Mouse (Mus musculus): ENCODE data around the gene Tenm3. TPM values are rescaled to one million over a fixed set of nuclear protein-coding genes. Genes with fewer than 3 reads are reported as not detected.

Gene Tenm3
- polyA plus RNA-seq, 1 experiment = 106 TPM

DNA sequence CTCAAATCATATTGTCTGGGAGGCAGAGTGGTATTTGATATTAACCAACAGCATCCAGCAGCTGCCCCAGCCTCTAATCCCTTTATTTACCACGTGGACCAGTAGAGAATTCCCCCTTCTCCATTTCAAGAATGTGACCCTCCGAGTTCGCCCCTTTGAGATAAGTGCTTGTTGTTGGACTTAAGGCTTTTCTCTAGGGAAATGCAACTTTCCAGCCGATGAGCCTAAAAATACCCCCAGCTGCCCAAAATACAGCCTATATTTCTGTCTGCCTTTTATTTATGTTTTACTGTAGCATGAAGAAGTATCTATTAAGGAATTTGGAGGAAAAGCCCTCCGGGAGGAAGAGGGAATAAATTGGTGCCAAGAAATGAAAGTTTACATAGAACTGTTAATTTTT, 251.9 kb downstream of the Tenm3 start:
- Histone ChIP-seq H3K4me3 (ENCODE audit: insufficient read depth, low read length) (no peak overlapping the region), H3K27ac (ENCODE audit: insufficient read depth, low read length) (0 out of 2 replicates have a peak overlapping the region, but pooled peaks have one; percentile 24), H3K4me1 (ENCODE audit: control insufficient read depth, insufficient read depth, low read length) (peaks cover 6% of the 10 kb centered on the region)
- no peak for TF ChIP-seq POLR2A (IDR thresholded peaks at IDR 0.05; ENCODE audit: low read depth, low read length)
- no peak for TF ChIP-seq CTCF (IDR thresholded peaks at IDR 0.05; ENCODE audit: borderline replicate concordance, insufficient read depth, low read length)

DNA sequence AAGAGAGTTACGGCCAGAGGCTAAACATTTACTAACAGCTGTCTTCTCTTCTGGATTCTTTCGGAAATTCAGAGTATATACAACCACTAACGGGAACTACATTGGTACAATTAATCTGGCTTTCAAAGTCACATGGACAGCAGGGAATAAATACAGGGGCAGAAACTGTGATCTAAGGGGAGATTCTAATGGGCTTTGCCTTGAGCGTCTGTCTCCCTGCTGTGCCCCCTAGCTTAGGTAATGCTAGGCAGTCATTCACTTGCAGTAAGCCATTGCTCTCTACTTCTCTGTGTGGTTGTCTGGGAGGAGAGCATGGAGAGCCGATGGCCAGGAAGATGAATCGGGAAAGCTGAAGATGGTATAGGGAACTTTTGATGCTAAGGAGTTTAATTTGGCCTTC, 264.0 kb downstream of the Tenm3 start:
- Histone ChIP-seq H3K27ac (ENCODE audit: insufficient read depth, low read length) (no peak overlapping the region), H3K4me3 (ENCODE audit: insufficient read depth, low read length) (no peak overlapping the region), H3K4me1 (ENCODE audit: control insufficient read depth, insufficient read depth, low read length) (no peaks in the 10 kb centered on the region)
- TF ChIP-seq POLR2A (IDR thresholded peaks at IDR 0.05; ENCODE audit: low read depth, low read length) (no peak), CTCF (IDR thresholded peaks at IDR 0.05; ENCODE audit: borderline replicate concordance, insufficient read depth, low read length) (no peak)

DNA sequence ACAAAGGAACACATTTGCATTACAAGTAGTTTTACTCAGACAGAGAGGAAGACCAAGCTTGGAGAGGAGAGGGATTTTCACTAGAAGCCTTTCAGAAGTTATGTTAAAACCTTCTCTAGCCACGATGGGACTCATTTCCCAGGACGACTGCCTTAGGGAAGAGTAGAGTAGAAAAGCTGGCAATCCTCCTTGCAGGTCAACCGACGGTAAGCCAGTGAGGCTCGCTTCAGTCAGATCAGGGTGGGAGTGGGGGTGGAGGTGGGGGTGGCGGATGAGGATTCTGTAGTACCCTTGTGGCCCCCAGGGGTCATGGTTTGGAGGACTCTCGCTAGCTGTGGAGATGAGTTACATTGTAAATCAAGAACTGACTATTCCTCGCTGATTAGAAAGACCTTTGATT, 264.6 kb downstream of the Tenm3 start:
- no peak for TF ChIP-seq POLR2A (IDR thresholded peaks at IDR 0.05; ENCODE audit: low read depth, low read length)
- no peak for TF ChIP-seq CTCF (IDR thresholded peaks at IDR 0.05; ENCODE audit: borderline replicate concordance, insufficient read depth, low read length)
- Histone ChIP-seq H3K4me3 (ENCODE audit: insufficient read depth, low read length) (no peak overlapping the region), H3K4me1 (ENCODE audit: control insufficient read depth, insufficient read depth, low read length) (no peaks in the 10 kb centered on the region), H3K27ac (ENCODE audit: insufficient read depth, low read length) (no peak overlapping the region)

DNA sequence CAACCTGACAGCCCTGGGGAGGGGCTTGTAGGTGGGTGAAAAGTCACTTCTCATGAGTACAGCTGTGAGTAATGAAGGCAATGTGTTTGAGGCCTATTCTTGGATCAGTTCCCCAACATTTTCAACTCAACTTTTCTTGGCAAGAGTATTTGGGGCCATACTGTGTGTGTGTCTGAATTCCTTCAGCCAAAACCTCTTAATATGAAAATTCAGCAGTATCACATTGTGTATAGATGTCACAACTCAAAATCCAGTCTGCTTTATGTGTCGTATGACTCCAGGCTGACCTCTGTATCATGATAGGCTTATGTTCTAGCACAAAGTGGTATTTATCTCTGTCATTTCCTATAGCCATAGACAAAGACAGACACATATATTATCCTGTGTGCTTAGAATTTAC, 270.8 kb downstream of the Tenm3 start:
- H3K4me1 ChIP-seq (ENCODE audit: control insufficient read depth, insufficient read depth, low read length) = no peaks in the 10 kb centered on the region
- H3K4me3 ChIP-seq (ENCODE audit: insufficient read depth, low read length) = no peak overlapping the region
- H3K27ac ChIP-seq (ENCODE audit: insufficient read depth, low read length) = no peak overlapping the region; the same call in 1 of the 2 replicates
- no peak for TF ChIP-seq CTCF (IDR thresholded peaks at IDR 0.05; ENCODE audit: borderline replicate concordance, insufficient read depth, low read length)
- no peak for TF ChIP-seq POLR2A (IDR thresholded peaks at IDR 0.05; ENCODE audit: low read depth, low read length)

DNA sequence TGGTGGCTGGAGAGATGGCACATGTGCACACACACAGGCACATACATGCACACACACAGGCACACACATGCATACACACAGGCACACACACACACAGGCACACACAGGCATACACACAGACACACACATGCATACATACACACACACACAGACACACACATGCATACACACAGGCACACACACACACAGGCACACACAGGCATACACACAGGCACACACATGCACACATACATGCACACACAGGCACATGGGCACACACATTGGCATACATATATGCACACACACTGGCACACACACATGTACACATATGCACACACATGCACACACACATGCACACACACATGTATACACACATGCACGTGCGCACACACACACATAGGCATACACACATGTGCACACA, 271.4 kb downstream of the Tenm3 start:
- Histone ChIP-seq H3K4me3 (ENCODE audit: insufficient read depth, low read length) (no peak overlapping the region), H3K27ac (ENCODE audit: insufficient read depth, low read length) (no peak overlapping the region), H3K4me1 (ENCODE audit: control insufficient read depth, insufficient read depth, low read length) (no peaks in the 10 kb centered on the region)
- no peak for TF ChIP-seq POLR2A (IDR thresholded peaks at IDR 0.05; ENCODE audit: low read depth, low read length)
- no peak for TF ChIP-seq CTCF (IDR thresholded peaks at IDR 0.05; ENCODE audit: borderline replicate concordance, insufficient read depth, low read length)

DNA sequence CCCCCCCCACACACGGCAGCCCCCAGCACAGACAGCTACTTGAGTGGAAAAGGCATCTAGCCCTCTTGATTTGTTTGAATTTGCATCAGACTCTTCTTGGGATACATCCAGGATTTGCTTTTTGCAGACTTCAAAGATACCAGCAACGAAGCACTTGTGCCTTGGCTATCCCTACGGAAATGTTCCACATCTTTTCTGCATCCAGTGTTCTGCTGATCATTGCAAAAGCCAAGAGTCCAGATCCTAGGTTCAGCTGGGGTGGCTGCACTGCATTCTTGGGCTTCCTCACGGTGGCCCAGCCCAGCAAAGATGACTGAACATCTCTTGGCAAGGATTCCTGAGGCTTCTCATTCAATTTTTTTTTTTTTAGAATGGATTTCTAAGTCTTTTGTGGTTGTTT, 275.1 kb downstream of the Tenm3 start:
- H3K4me3 ChIP-seq (ENCODE audit: insufficient read depth, low read length) = no peak overlapping the region
- no peaks in the 10 kb centered on the region for H3K4me1 ChIP-seq (ENCODE audit: control insufficient read depth, insufficient read depth, low read length)
- TF ChIP-seq POLR2A (IDR thresholded peaks at IDR 0.05; ENCODE audit: low read depth, low read length) = no peak
- no peak for TF ChIP-seq CTCF (IDR thresholded peaks at IDR 0.05; ENCODE audit: borderline replicate concordance, insufficient read depth, low read length)
- H3K27ac ChIP-seq (ENCODE audit: insufficient read depth, low read length) = peak overlapping the region; percentile 66; the same call in 1 of the 2 replicates

DNA sequence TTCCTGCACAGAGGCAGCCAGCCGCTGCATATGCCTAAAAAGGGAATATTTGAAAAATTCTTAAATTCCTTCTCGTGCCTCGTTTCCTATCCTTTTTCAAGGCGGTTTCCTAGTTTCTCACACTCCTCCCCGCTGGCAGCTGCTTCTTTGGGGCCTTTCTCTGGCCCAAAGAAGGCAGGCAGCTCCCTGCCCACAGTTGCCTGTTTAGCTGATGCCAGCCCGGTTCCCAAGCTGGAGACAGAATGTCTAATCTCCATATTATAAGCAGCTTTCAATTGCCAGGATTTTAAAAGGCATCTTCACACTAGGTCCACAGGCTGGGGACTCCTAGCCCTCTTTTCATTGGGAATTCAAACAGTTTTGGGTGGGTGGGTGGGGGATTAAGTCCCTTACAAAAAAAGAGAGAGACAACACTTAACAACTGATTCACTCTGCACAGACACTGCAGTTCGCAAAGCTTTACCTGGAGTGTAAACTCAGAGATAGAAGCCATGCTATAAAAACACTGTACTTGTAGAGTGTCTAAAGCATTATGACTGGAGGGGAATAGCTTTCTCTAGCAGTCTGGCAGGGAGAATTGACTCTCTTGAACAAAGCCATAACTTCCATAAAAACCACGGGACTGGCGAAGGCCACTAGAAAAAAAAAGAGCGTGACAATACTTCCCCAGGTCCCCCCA, 275.7 kb downstream of the Tenm3 start:
- Histone ChIP-seq H3K27ac (ENCODE audit: insufficient read depth, low read length) (peak overlapping the region; percentile 63; the same call in 1 of the 2 replicates), H3K4me3 (ENCODE audit: insufficient read depth, low read length) (no peak overlapping the region), H3K4me1 (ENCODE audit: control insufficient read depth, insufficient read depth, low read length) (no peaks in the 10 kb centered on the region)
- TF ChIP-seq POLR2A (IDR thresholded peaks at IDR 0.05; ENCODE audit: low read depth, low read length) (no peak), CTCF (IDR thresholded peaks at IDR 0.05; ENCODE audit: borderline replicate concordance, insufficient read depth, low read length) (no peak)

DNA sequence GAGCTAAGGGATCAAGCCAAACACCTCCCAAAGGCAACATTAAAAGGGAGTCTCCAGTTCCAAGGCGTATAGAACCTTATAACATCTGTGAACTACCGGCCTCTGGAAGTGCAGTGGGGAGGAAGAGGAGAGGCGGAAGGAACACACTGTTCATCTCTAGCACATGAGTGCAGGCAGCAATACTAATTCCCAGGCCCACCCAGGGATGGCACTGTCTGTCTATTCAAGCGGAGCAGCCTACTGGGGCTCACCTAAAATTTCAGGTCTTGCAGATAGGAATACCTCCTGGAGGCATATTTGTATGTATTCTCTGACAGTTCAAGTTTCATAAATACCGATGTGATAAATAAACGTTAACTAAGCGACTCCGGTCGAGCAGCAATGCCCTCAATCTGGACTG, 283.5 kb downstream of the Tenm3 start:
- TF ChIP-seq CTCF (IDR thresholded peaks at IDR 0.05; ENCODE audit: borderline replicate concordance, insufficient read depth, low read length) (no peak), POLR2A (IDR thresholded peaks at IDR 0.05; ENCODE audit: low read depth, low read length) (no peak)
- Histone ChIP-seq H3K27ac (ENCODE audit: insufficient read depth, low read length) (no peak overlapping the region), H3K4me1 (ENCODE audit: control insufficient read depth, insufficient read depth, low read length) (no peaks in the 10 kb centered on the region), H3K4me3 (ENCODE audit: insufficient read depth, low read length) (no peak overlapping the region)

DNA sequence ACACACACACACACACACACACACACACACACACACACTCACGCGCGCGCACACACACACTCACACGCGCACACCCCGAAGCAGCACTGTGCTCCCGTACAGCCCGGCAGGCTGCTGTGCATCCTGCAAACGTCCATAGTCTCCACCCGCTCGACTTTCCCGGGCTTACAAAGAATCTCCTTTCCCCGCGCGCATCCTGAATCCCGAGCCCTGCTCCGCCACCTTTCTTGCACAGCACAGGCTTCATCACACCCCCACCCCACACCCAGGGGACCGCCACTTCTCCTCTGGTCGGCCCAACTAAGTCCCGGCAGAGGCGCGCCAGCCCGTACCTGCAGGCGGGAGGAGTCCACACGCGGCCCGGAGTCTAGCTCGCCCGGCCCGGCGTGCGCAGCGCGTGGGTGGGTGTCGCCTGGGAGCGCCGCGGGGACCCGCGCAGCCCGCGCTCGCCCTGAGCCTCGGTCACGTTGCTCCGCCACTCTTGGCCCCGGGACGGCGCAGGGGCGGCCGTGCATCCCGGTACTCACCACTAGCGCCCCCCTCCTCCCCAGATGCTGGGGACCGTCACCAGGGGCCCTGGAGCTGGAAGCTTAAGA, 288.1 kb downstream of the Tenm3 start:
- H3K4me1 ChIP-seq (ENCODE audit: control insufficient read depth, insufficient read depth, low read length) = no peaks in the 10 kb centered on the region
- TF ChIP-seq POLR2A (IDR thresholded peaks at IDR 0.05; ENCODE audit: low read depth, low read length) = no peak
- TF ChIP-seq CTCF (IDR thresholded peaks at IDR 0.05; ENCODE audit: borderline replicate concordance, insufficient read depth, low read length) = no peak

DNA sequence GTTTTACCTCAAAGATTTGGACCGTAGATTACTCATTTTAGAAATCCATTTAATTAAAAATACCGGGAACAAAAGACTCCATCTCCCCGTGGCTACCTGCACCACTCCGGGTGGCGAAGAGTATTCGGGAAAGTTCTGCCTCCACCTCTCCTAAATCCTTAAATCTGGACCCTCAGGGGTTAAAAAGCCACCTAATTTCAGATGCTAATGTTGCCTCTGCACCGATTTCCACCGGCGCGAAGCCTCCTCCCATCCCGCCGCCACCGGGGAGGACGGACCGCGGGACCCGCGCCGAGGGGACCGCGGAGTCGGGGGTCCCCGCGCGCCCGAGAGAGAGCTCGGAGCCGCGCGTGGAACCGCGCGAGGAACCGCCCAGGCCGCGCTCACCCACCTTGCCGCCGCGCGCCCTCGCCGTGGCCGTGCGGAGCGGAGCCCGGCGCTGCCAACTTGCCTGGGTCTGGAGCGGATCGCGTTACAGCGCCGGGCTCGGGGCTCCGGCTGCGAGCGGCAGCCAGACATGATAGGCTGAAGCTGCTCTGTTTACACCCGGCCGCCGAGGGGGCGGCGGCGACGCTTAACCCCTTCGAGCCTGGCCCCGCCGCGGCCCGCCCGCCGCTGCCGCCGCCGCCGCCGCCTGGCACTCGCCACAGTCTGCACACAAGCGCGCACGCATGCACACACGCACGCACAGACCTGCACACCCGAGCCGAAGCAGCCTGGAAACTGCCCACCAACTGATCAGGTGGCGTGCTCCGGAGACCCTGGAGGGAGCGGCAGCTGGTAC, 288.8 kb downstream of the Tenm3 start:
- TF ChIP-seq POLR2A (IDR thresholded peaks at IDR 0.05; ENCODE audit: low read depth, low read length) = peak; percentile 58
- no peak for TF ChIP-seq CTCF (IDR thresholded peaks at IDR 0.05; ENCODE audit: borderline replicate concordance, insufficient read depth, low read length)
- H3K27ac ChIP-seq (ENCODE audit: insufficient read depth, low read length) = peak overlapping the region; percentile 88

More for the DNA sequence above, 288.1 kb downstream of the Tenm3 start:
- Histone ChIP-seq H3K4me3 (ENCODE audit: insufficient read depth, low read length) (peak overlapping the region; percentile 71), H3K27ac (ENCODE audit: insufficient read depth, low read length) (peak overlapping the region; percentile 35)

More for the DNA sequence above, 288.8 kb downstream of the Tenm3 start:
- peak overlapping the region; percentile 71 for H3K4me3 ChIP-seq (ENCODE audit: insufficient read depth, low read length)
- H3K4me1 ChIP-seq (ENCODE audit: control insufficient read depth, insufficient read depth, low read length) = no peaks in the 10 kb centered on the region
